Mouse (Mus musculus) hindbrain, embryonic 13.5 days (tissue): ENCODE measurements around the gene Mboat1. TPM values are rescaled to one million over a fixed set of nuclear protein-coding genes. Genes with fewer than 3 reads are reported as not detected.

Experiments
- ATAC-seq: fragments of 200-750 bp; cut with Nextera tagmentation; 2 replicates; pipeline ENCODE4 v1.8.0; 2017; ENCODE audit warnings: moderate TSS enrichment; ENCODE audit not compliant: low FRiP score
- H3K27ac ChIP-seq: fragments of 300-500 bp; sonication (generic); 2 replicates; pipeline ENCODE4 v1.5.1; 2015; ENCODE audit warnings: inconsistent platforms, mild to moderate bottlenecking, moderate library complexity
- H3K27me3 ChIP-seq: fragments of 300-500 bp; sonication (generic); 2 replicates; pipeline ENCODE4 v1.6.1; 2015; ENCODE audit warnings: mild to moderate bottlenecking, inconsistent platforms
- H3K36me3 ChIP-seq: fragments of 300-500 bp; sonication (generic); 2 replicates; pipeline ENCODE4 v1.6.1; 2015; ENCODE audit warnings: mild to moderate bottlenecking, inconsistent platforms
- H3K4me1 ChIP-seq: fragments of 300-500 bp; sonication (generic); replicated peaks from 2 replicates; pipeline ENCODE4 v1.6.1; 2015; ENCODE audit warnings: inconsistent platforms
- H3K4me2 ChIP-seq: fragments of 300-500 bp; sonication (generic); 2 replicates; pipeline ENCODE4 v1.6.1; 2015; ENCODE audit warnings: inconsistent platforms, mild to moderate bottlenecking, moderate library complexity
- H3K4me3 ChIP-seq: fragments of 300-500 bp; sonication (generic); 2 replicates; pipeline ENCODE4 v1.5.1; 2015; ENCODE audit warnings: mild to moderate bottlenecking, inconsistent platforms
- H3K9ac ChIP-seq: fragments of 300-500 bp; sonication (generic); 2 replicates; pipeline ENCODE4 v1.6.1; 2015; ENCODE audit warnings: mild to moderate bottlenecking, inconsistent platforms
- H3K9me3 ChIP-seq: fragments of 300-500 bp; sonication (generic); 2 replicates; pipeline ENCODE4 v1.6.1; 2016; ENCODE audit warnings: inconsistent platforms
- WGBS: fragments of 180-500 bp; shearing (Covaris S2); methylation state at CpG from one replicate; pipeline ENCODE4 v1.1.7; 2015; 5-methylcytosine and 5-hydroxymethylcytosine counted together
- polyA plus RNA-seq: library from polyadenylated mRNA; unstranded; fragments of >200 nt; fragmentation: Nextera tagmentation; extraction: Ambion mirVana; gene quantifications from 2 replicates; pipeline ENCODE4 v1.2.1, GENCODE M21; 2015

The Mboat1 gene
- polyA plus RNA-seq, 1 experiment from 2014 or later = 2.6 TPM

- 92% methylated on average over 4 of the region's 4 CpGs for WGBS
- no peak for ATAC-seq
- H3K27me3 ChIP-seq = no peaks in the 10 kb centered on the region
- H3K27ac ChIP-seq = no peak overlapping the region
- H3K9ac ChIP-seq = no peak overlapping the region
- no peak overlapping the region for H3K4me3 ChIP-seq
- no peaks in the 10 kb centered on the region for H3K36me3 ChIP-seq
- H3K9me3 ChIP-seq = no peaks in the 10 kb centered on the region
- no peaks in the 10 kb centered on the region for H3K4me1 ChIP-seq
- no peak overlapping the region for H3K4me2 ChIP-seq
These were observed 18.0 kb downstream of the Mboat1 start for GRCm38 (mm10) chr13:30154264-30154663.

GRCm38 (mm10) chr13:30159626-30160025 lies 23.3 kb downstream of the Mboat1 start:
- WGBS = 80% methylated on average over 4 of the region's 4 CpGs
- no peaks in the 10 kb centered on the region for H3K9me3 ChIP-seq
- no peaks in the 10 kb centered on the region for H3K4me1 ChIP-seq
- no peak for ATAC-seq
- H3K36me3 ChIP-seq = no peaks in the 10 kb centered on the region
- H3K4me2 ChIP-seq = no peak overlapping the region
- no peak overlapping the region for H3K27ac ChIP-seq
- no peak overlapping the region for H3K4me3 ChIP-seq
- no peak overlapping the region for H3K9ac ChIP-seq
- no peaks in the 10 kb centered on the region for H3K27me3 ChIP-seq

- no peaks in the 10 kb centered on the region for H3K36me3 ChIP-seq
- WGBS = 92% methylated on average over 2 of the region's 2 CpGs
These were observed 27.2 kb downstream of the Mboat1 start for GRCm38 (mm10) chr13:30163521-30163920.

GRCm38 (mm10) chr13:30166138-30167090 lies 30.1 kb downstream of the Mboat1 start:
- Histone ChIP-seq H3K4me1 (no peaks in the 10 kb centered on the region), H3K27ac (no peak overlapping the region), H3K27me3 (no peaks in the 10 kb centered on the region), H3K9ac (no peak overlapping the region), H3K4me2 (no peak overlapping the region), H3K4me3 (no peak overlapping the region), H3K9me3 (no peaks in the 10 kb centered on the region), H3K36me3 (no peaks in the 10 kb centered on the region)
- no peak for ATAC-seq
- 81% methylated on average over 14 of the region's 14 CpGs for WGBS

More at GRCm38 (mm10) chr13:30163521-30163920, 27.2 kb downstream of the Mboat1 start:
- Histone ChIP-seq H3K9ac (no peak overlapping the region), H3K4me2 (no peak overlapping the region), H3K9me3 (no peaks in the 10 kb centered on the region), H3K27ac (no peak overlapping the region), H3K4me3 (no peak overlapping the region), H3K27me3 (no peaks in the 10 kb centered on the region), H3K4me1 (no peaks in the 10 kb centered on the region)
- ATAC-seq = no peak

- H3K4me3 ChIP-seq = no peak overlapping the region
- no peaks in the 10 kb centered on the region for H3K27me3 ChIP-seq
- H3K9ac ChIP-seq = no peak overlapping the region
- H3K4me2 ChIP-seq = no peak overlapping the region
- H3K9me3 ChIP-seq = no peaks in the 10 kb centered on the region
- no peak for ATAC-seq
- H3K36me3 ChIP-seq = no peaks in the 10 kb centered on the region
- H3K4me1 ChIP-seq = no peaks in the 10 kb centered on the region
- no peak overlapping the region for H3K27ac ChIP-seq
- WGBS = 90% methylated on average over 4 of the region's 4 CpGs
These were observed 31.2 kb downstream of the Mboat1 start for GRCm38 (mm10) chr13:30167499-30167898.

GRCm38 (mm10) chr13:30168803-30169202 lies 32.5 kb downstream of the Mboat1 start:
- H3K4me3 ChIP-seq = no peak overlapping the region
- H3K27me3 ChIP-seq = no peaks in the 10 kb centered on the region
- H3K9ac ChIP-seq = no peak overlapping the region
- no peaks in the 10 kb centered on the region for H3K36me3 ChIP-seq
- H3K4me2 ChIP-seq = no peak overlapping the region
- H3K27ac ChIP-seq = no peak overlapping the region
- H3K4me1 ChIP-seq = no peaks in the 10 kb centered on the region
- no peak for ATAC-seq
- 80% methylated on average over 4 of the region's 4 CpGs for WGBS
- no peaks in the 10 kb centered on the region for H3K9me3 ChIP-seq

- 86% methylated on average over 6 of the region's 6 CpGs for WGBS
These were observed 33.8 kb downstream of the Mboat1 start for GRCm38 (mm10) chr13:30170061-30170460.

GRCm38 (mm10) chr13:30174586-30174985 lies 38.3 kb downstream of the Mboat1 start:
- Histone ChIP-seq H3K27ac (no peak overlapping the region), H3K9me3 (no peaks in the 10 kb centered on the region), H3K4me3 (no peak overlapping the region), H3K27me3 (no peaks in the 10 kb centered on the region), H3K4me2 (no peak overlapping the region), H3K36me3 (no peaks in the 10 kb centered on the region), H3K9ac (no peak overlapping the region), H3K4me1 (no peaks in the 10 kb centered on the region)
- no peak for ATAC-seq
- whole genome bisulfite sequencing = 95% methylated on average over 4 of the region's 4 CpGs

More at GRCm38 (mm10) chr13:30170061-30170460, 33.8 kb downstream of the Mboat1 start:
- Histone ChIP-seq H3K4me2 (no peak overlapping the region), H3K4me1 (no peaks in the 10 kb centered on the region), H3K4me3 (no peak overlapping the region), H3K27ac (no peak overlapping the region), H3K27me3 (no peaks in the 10 kb centered on the region), H3K9me3 (no peaks in the 10 kb centered on the region), H3K36me3 (no peaks in the 10 kb centered on the region), H3K9ac (no peak overlapping the region)
- no peak for ATAC-seq

- Histone ChIP-seq H3K9me3 (no peaks in the 10 kb centered on the region), H3K9ac (no peak overlapping the region)
These were observed 41.1 kb downstream of the Mboat1 start for GRCm38 (mm10) chr13:30177356-30177755.

GRCm38 (mm10) chr13:30185549-30185948 lies 49.3 kb downstream of the Mboat1 start:
- H3K27ac ChIP-seq = 0 out of 2 replicates have a peak overlapping the region, but pooled peaks have one; percentile 8
- H3K27me3 ChIP-seq = no peaks in the 10 kb centered on the region
- 34% methylated on average over 6 of the region's 6 CpGs for WGBS
- H3K9ac ChIP-seq = no peak overlapping the region
- peaks cover 3% of the 10 kb centered on the region; the same call in 1 of the 2 replicates for H3K4me1 ChIP-seq
- no peak; the same call in 1 of the 2 replicates for ATAC-seq
- no peak overlapping the region for H3K4me3 ChIP-seq
- H3K9me3 ChIP-seq = no peaks in the 10 kb centered on the region
- H3K4me2 ChIP-seq = no peak overlapping the region
- H3K36me3 ChIP-seq = no peaks in the 10 kb centered on the region

More at GRCm38 (mm10) chr13:30177356-30177755, 41.1 kb downstream of the Mboat1 start:
- Histone ChIP-seq H3K27me3 (no peaks in the 10 kb centered on the region), H3K4me3 (no peak overlapping the region), H3K27ac (no peak overlapping the region), H3K4me2 (no peak overlapping the region), H3K4me1 (no peaks in the 10 kb centered on the region), H3K36me3 (no peaks in the 10 kb centered on the region)
- WGBS = 81% methylated on average over 6 of the region's 6 CpGs
- ATAC-seq = no peak

- Histone ChIP-seq H3K27me3 (no peaks in the 10 kb centered on the region), H3K4me1 (peaks cover 3% of the 10 kb centered on the region; the same call in 1 of the 2 replicates), H3K36me3 (no peaks in the 10 kb centered on the region), H3K9ac (no peak overlapping the region), H3K9me3 (no peaks in the 10 kb centered on the region), H3K4me2 (no peak overlapping the region), H3K4me3 (no peak overlapping the region), H3K27ac (peak overlapping the region; percentile 53; the same call in 1 of the 2 replicates)
- WGBS = 28% methylated on average over 6 of the region's 6 CpGs
- peak; percentile 63; the same call in 1 of the 2 replicates for ATAC-seq
These were observed 49.7 kb downstream of the Mboat1 start for GRCm38 (mm10) chr13:30185959-30186358.

GRCm38 (mm10) chr13:30186456-30186855 lies 50.2 kb downstream of the Mboat1 start:
- H3K9ac ChIP-seq = no peak overlapping the region
- peak; percentile 96 for ATAC-seq
- H3K4me3 ChIP-seq = no peak overlapping the region
- H3K36me3 ChIP-seq = no peaks in the 10 kb centered on the region
- no peaks in the 10 kb centered on the region for H3K9me3 ChIP-seq
- WGBS = 34% methylated on average over 8 of the region's 8 CpGs
- H3K27ac ChIP-seq = peak overlapping the region; percentile 53; the same call in 1 of the 2 replicates
- H3K4me2 ChIP-seq = no peak overlapping the region
- H3K4me1 ChIP-seq = peaks cover 3% of the 10 kb centered on the region; the same call in 1 of the 2 replicates
- no peaks in the 10 kb centered on the region for H3K27me3 ChIP-seq
